Mouse (Mus musculus) ES-Bruce4 (cell line): ENCODE data around the gene Adamts1. TPM values are rescaled to one million over a fixed set of nuclear protein-coding genes. Genes with fewer than 3 reads are reported as not detected.
A peak's percentile ranks its signal among the peaks of the same experiment; 100 is the strongest.

Source experiments
- H3K27ac ChIP-seq: 2 replicates; pipeline ENCODE4 v1.5.1; 2012; ENCODE audit warnings: low read length, inconsistent platforms; ENCODE audit not compliant: insufficient read depth
- H3K27me3 ChIP-seq: 2 replicates; pipeline ENCODE4 v1.6.1; 2012; ENCODE audit warnings: mild to moderate bottlenecking, low read length, inconsistent platforms; ENCODE audit not compliant: control insufficient read depth, poor library complexity, insufficient read depth, severe bottlenecking
- H3K36me3 ChIP-seq: 2 replicates; pipeline ENCODE4 v1.6.1; 2012; ENCODE audit warnings: inconsistent platforms, mild to moderate bottlenecking, low read length, moderate library complexity; ENCODE audit not compliant: control insufficient read depth, poor library complexity, insufficient read depth, severe bottlenecking
- H3K4me1 ChIP-seq: one replicate; pipeline ENCODE4 v1.8.1; 2011; ENCODE audit warnings: low read length; ENCODE audit not compliant: control insufficient read depth, insufficient read depth
- H3K4me3 ChIP-seq: 2 replicates; pipeline ENCODE4 v1.5.1; 2011; ENCODE audit warnings: low read depth, mild to moderate bottlenecking, low read length
- H3K9ac ChIP-seq: 2 replicates; pipeline ENCODE4 v1.6.1; 2012; ENCODE audit warnings: low read depth, mild to moderate bottlenecking, inconsistent platforms; ENCODE audit not compliant: poor library complexity, severe bottlenecking
- H3K9me3 ChIP-seq: replicated peaks from 2 replicates; pipeline ENCODE4 v1.6.1; 2012; ENCODE audit warnings: mild to moderate bottlenecking, low read length, inconsistent platforms; ENCODE audit not compliant: control insufficient read depth, poor library complexity, insufficient read depth, severe bottlenecking
- CTCF ChIP-seq: IDR thresholded peaks from one replicate; pipeline ENCODE4 v1.8.1; 2011; ENCODE audit warnings: low read depth, low read length
- EP300 ChIP-seq: IDR thresholded peaks from 2 replicates; pipeline ENCODE4 v1.6.1; 2011; ENCODE audit warnings: low read depth, low read length; ENCODE audit not compliant: insufficient read depth
- POLR2A ChIP-seq: IDR thresholded peaks from one replicate; pipeline ENCODE4 v1.8.1; 2011; ENCODE audit warnings: low read length; ENCODE audit not compliant: insufficient read depth
- polyA plus RNA-seq: library from polyadenylated mRNA; stranded (reverse); fragments of >200 nt; gene quantifications from 2 replicates; pipeline ENCODE4 v1.2.4, GENCODE M21; 2011; ENCODE audit warnings: low read depth; ENCODE audit not compliant: missing spikeins, insufficient read depth, insufficient read length

Adamts1 gene
- polyA plus RNA-seq, 1 experiment, result 3.9 TPM

DNA sequence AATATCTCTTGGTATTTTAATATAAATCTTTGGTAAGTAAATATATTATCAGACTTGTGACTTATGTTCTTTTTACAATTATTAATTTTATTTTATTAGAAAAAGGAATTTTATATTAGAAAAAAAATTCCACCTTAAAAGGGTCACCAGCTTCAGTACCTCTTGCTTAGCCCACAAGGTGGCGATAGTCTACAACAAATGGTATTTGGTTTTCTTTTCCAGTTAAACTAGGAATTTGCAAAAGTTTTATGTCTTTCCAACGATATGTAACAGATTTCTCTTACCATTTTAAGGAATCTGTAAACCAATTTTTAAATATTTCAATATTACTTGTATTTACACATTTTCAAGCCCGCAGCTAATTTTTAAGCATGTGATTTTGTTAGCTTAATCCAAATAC, 4.2 kb upstream of the Adamts1 start:
- Histone ChIP-seq H3K27me3 (peaks cover 2% of the 10 kb centered on the region; the same call in 1 of the 2 replicates), H3K9ac (no peak overlapping the region), H3K27ac (no peak overlapping the region), H3K9me3 (no peaks in the 10 kb centered on the region), H3K4me3 (no peak overlapping the region), H3K4me1 (no peaks in the 10 kb centered on the region), H3K36me3 (no peaks in the 10 kb centered on the region)
- TF ChIP-seq EP300 (no peak), POLR2A (no peak), CTCF (no peak)

DNA sequence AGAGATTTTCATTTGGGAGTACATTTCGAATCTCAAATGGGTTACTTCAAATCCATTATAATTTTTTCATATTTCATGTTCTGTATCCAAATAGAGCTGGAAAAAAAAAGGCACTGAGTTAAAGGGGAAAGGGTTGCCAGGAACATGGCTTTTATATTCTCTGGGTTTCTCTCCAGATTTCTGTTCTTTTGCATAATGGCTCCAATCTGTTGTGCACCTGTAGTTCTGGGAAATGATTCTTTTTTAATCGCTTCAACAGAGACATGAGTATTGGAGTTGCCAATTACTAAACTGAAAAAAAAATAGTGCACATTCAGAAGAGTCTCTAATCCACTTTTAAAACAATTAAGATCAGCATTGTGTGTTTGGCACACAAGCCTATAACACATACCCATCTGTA, 2.7 kb upstream of the Adamts1 start:
- Histone ChIP-seq H3K27ac (no peak overlapping the region), H3K4me3 (no peak overlapping the region), H3K9ac (no peak overlapping the region), H3K27me3 (peaks cover 5% of the 10 kb centered on the region; the same call in 1 of the 2 replicates), H3K4me1 (no peaks in the 10 kb centered on the region), H3K36me3 (no peaks in the 10 kb centered on the region), H3K9me3 (no peaks in the 10 kb centered on the region; the same call in 1 of the 2 replicates)
- TF ChIP-seq EP300, result no peak
- TF ChIP-seq POLR2A, result no peak
- TF ChIP-seq CTCF, result no peak

DNA sequence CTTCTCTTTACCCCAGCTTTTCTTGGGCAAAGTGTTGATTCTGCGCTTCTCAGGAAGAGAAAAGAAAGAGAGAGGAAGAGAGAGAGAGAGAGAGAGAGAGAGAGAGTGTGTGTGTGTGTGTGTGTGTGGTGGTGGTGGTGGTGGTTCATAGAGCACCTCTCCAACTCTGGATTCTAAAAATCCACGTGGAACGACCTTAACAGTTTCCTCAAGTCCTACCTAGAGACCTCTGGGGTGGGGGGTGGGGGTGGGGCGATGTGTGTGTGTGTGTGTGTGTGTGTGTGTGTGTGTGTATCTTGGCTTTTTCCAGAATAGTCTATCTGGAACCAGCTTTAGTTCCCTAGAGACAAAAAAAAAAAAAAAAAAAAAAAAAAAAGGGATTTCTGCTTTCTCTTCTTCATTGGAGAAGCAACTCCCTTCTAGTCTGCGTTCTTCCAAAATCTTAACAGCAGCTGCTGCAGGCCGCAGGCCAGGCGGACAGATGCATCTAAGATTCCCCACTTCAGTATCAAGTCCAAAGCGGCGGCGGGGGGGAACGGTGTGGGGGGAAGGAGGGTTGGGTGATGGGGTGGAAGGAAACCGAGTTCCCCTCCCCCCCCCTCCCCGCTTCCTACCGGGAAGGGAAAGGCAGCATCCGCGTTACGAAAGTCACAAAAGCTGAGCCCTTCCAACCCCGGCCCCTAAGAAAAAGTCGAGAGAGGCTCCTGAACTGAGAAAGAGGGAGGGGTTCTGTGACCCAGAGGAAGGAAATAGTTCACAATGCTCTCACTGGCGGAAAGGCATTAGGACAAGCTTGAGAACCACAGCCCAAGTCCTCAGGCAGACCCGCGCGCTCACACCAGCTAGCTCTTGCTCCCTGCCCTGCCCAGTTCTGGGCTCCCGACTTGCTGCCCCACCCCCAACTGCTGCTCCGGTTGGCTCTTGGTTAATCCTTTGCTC, 969 bp upstream of the Adamts1 start:
- peak overlapping the region; percentile 45 for H3K9ac ChIP-seq
- TF ChIP-seq POLR2A (peak; percentile 14), CTCF (no peak)
- H3K9me3 ChIP-seq, result peaks cover 4% of the 10 kb centered on the region; the same call in 1 of the 2 replicates
- peak overlapping the region; percentile 62 for H3K4me3 ChIP-seq
- peaks cover 5% of the 10 kb centered on the region; the same call in 1 of the 2 replicates for H3K27me3 ChIP-seq
- no peaks in the 10 kb centered on the region for H3K4me1 ChIP-seq
- H3K27ac ChIP-seq, result no peak overlapping the region
- H3K36me3 ChIP-seq, result no peaks in the 10 kb centered on the region

- Histone ChIP-seq H3K27ac (no peak overlapping the region), H3K36me3 (peaks cover 5% of the 10 kb centered on the region; the same call in 1 of the 2 replicates), H3K27me3 (peaks cover 5% of the 10 kb centered on the region; the same call in 1 of the 2 replicates), H3K4me1 (no peaks in the 10 kb centered on the region), H3K4me3 (peak overlapping the region; percentile 62), H3K9me3 (peaks cover 4% of the 10 kb centered on the region), H3K9ac (peak overlapping the region; percentile 45)
- no peak for TF ChIP-seq CTCF
- TF ChIP-seq POLR2A, result no peak
- no peak for TF ChIP-seq EP300
Measured at GRCm38 (mm10) chr16:85801971-85802811, 722 bp downstream of the Adamts1 start.

DNA sequence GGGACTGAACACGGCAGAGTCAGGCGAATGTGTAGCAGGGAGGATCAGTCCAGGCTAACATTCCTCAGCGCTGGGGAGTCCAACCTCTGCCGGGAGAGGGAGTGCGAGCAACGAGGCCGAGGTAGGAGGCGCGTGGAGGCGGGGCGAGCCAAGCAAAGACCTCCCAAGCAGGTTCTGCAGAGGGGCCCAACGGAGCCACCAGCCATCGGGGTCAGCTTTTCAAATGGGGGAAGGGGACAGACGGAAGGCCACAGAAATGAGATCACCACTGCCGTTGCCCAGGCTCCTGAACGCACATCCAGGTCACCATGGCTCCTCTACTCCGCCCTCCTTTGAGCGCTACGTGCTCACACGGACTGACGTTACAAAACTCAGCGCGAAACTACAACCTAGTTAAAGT, 1.7 kb downstream of the Adamts1 start:
- Histone ChIP-seq H3K36me3 (peaks cover 5% of the 10 kb centered on the region; the same call in 1 of the 2 replicates), H3K9ac (peak overlapping the region; percentile 45), H3K9me3 (peaks cover 4% of the 10 kb centered on the region), H3K4me1 (no peaks in the 10 kb centered on the region), H3K27me3 (peaks cover 5% of the 10 kb centered on the region; the same call in 1 of the 2 replicates), H3K4me3 (peak overlapping the region; percentile 62), H3K27ac (no peak overlapping the region)
- TF ChIP-seq EP300, result no peak
- no peak for TF ChIP-seq POLR2A
- peak; percentile 29 for TF ChIP-seq CTCF
